In genomic region chr12:52782902-52783441, GRCm38 (mm10) we compare ENCODE assay signal across 8 mouse cellular contexts.
A peak's percentile ranks its signal among the peaks of the same experiment; 100 is the strongest.
DNase-seq lines count a peak whose midpoint lies in the region; ATAC-seq lines count a peak whose summit lies in the region.

No protein-coding gene starts in this region.

- H3K4me1 ChIP-seq in liver, embryonic 11.5 days (replicated peaks; ENCODE audit: control insufficient read depth, insufficient read depth, low read length) = no peaks in the 10 kb centered on the region
- peaks cover 13% of the 10 kb centered on the region for H3K4me1 ChIP-seq in neural tube, embryonic 15.5 days

- H3K27ac ChIP-seq in liver, embryonic 11.5 days (ENCODE audit: low read depth, low read length) = no peak overlapping the region
- peak overlapping the region; percentile 41; the same call in 1 of the 2 replicates for H3K27ac ChIP-seq in neural tube, embryonic 15.5 days (replicated peaks)

- DNase-seq in heart, adult 11 months = peak; percentile 90
- no peak for DNase-seq in heart, adult 9 months (ENCODE audit: low spot score in 2 of 2)
- DNase-seq in embryo, embryonic 9.5 days (ENCODE audit: extremely low spot score) = peak; percentile 37
- DNase-seq in liver, embryonic 11.5 days (ENCODE audit: low spot score) = no peak
- DNase-seq in testis, postnatal 10 days (ENCODE audit: low spot score) = no peak

- WGBS in liver, embryonic 11.5 days = 16% methylated on average over 14 of the region's 14 CpGs
- 8% methylated on average over 14 of the region's 14 CpGs for WGBS in neural tube, embryonic 15.5 days

- no peaks in the 10 kb centered on the region for H3K27me3 ChIP-seq in liver, embryonic 11.5 days (replicated peaks; ENCODE audit: control insufficient read depth, insufficient read depth, low read length)
- H3K27me3 ChIP-seq in neural tube, embryonic 15.5 days (replicated peaks) = no peaks in the 10 kb centered on the region

- H3K9ac ChIP-seq in liver, embryonic 11.5 days (ENCODE audit: low read depth, low read length) = no peak overlapping the region
- 0 out of 2 replicates have a peak overlapping the region, but pooled peaks have one; percentile 17 for H3K9ac ChIP-seq in neural tube, embryonic 15.5 days (replicated peaks)

- peak; percentile 78 for ATAC-seq in activated CD4-positive, CD25-positive, alpha-beta regulatory T cell, adult 4 months
- ATAC-seq in hematopoietic stem cell, adult 5-6 weeks (replicated peaks in 1 of 2; ENCODE audit: insufficient read depth in 1 of 2, low FRiP score in 2 of 2, low TSS enrichment in 1 of 2, low read depth in 1 of 2, poor library complexity in 2 of 2, severe bottlenecking in 2 of 2) = peak; percentile 99 to 100
- 0 out of 2 replicates have a peak, but pooled peaks have one; percentile 31 for ATAC-seq in liver, embryonic 11.5 days (replicated peaks; ENCODE audit: low FRiP score)
- peak; percentile 57; the same call in 1 of the 2 replicates for ATAC-seq in neural tube, embryonic 15.5 days (ENCODE audit: low FRiP score)

- 0 out of 2 replicates have a peak overlapping the region, but pooled peaks have one; percentile 6 for H3K4me3 ChIP-seq in liver, embryonic 11.5 days (ENCODE audit: low read depth, low read length)
- H3K4me3 ChIP-seq in neural tube, embryonic 15.5 days (replicated peaks) = peak overlapping the region; percentile 18

- no peaks in the 10 kb centered on the region for H3K9me3 ChIP-seq in liver, embryonic 11.5 days (ENCODE audit: control insufficient read depth, low read length)
- no peaks in the 10 kb centered on the region for H3K9me3 ChIP-seq in neural tube, embryonic 15.5 days (replicated peaks)

- peak overlapping the region; percentile 49 for H3K4me2 ChIP-seq in liver, embryonic 11.5 days
- peak overlapping the region; percentile 50 for H3K4me2 ChIP-seq in neural tube, embryonic 15.5 days

- no peaks in the 10 kb centered on the region for H3K36me3 ChIP-seq in liver, embryonic 11.5 days (ENCODE audit: control insufficient read depth, insufficient read depth, low read length)
- no peaks in the 10 kb centered on the region for H3K36me3 ChIP-seq in neural tube, embryonic 15.5 days

Comparison
In these comparisons a context has a peak if more than half of its experiments do, and no peak if none do; other contexts are left out.
1. DNase-seq: peak in heart, adult 11 months (single experiment) and embryo, embryonic 9.5 days (single experiment); none in heart, adult 9 months (0 of 2), liver, embryonic 11.5 days (single experiment) and testis, postnatal 10 days (single experiment).
2. ATAC-seq: peak in every context shown above with its lines; median percentile 100 in hematopoietic stem cell, adult 5-6 weeks; 78 in activated CD4-positive, CD25-positive, alpha-beta regulatory T cell, adult 4 months; 57 in neural tube, embryonic 15.5 days; 31 in liver, embryonic 11.5 days.